Mouse (Mus musculus): Measurements from ENCODE around the gene Noxo1.

Gene Noxo1

DNA sequence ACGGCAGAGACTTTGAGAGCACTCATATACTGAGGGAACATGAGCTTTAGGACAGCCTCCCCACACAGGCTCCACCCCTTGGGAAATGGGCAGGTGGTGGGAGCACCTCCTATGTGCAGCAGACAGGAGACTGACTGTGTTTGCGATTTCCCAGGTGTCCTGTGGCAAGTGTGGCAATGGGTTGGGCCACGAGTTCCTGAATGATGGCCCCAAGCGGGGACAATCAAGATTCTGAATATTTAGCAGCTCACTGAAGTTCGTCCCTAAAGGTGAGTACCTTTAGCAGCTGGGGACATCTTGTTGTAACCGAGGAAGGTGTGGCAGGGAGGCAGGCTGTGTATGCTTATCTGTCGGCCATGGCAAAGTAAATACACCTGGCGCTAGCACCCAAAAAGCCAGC is 43.9 kb downstream of the Noxo1 start:
- no peak for DNase-seq (ENCODE audit: low read depth, low spot score)

DNA sequence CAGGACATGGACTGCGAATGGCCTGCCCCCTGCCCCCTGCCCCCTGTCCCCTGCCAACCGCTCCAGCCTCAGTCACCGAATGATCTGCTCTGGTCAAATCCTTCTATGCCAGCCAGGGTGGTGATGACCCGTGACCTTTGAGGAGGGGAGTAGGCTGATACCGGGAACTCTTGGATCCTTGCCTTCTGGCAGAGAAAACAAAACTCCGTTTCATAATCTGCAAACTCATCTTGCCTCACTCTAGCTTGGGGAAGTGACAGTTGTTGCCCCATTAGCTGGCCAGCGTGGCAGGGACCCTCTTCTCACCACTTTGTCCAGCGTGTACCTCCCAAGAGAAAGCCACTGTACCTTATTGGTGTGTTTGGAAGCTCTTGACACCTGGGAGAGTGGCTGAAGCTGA is 46.3 kb downstream of the Noxo1 start:
- DNase-seq (ENCODE audit: low read depth, low spot score), result no peak

DNA sequence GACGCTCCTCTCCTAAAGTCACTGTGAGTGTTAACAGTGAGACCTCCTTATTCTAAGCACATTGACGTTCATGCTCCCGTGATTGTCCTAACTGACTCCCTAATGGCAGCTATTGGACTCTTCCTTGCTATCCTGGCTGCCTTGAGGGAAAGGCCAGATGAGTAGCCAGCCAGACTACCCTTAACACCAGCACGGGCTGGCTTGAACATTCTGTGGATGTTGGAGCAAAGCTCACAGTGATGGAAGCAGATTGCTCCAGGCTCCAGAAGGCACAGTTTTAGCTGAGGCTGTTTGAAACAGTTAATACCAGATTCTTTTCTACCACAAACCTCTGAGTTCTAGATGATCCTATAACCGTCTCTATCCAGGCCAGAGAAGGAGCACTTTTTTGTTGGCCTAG is 47.9 kb downstream of the Noxo1 start:
- DNase-seq (ENCODE audit: low read depth, low spot score), result no peak

DNA sequence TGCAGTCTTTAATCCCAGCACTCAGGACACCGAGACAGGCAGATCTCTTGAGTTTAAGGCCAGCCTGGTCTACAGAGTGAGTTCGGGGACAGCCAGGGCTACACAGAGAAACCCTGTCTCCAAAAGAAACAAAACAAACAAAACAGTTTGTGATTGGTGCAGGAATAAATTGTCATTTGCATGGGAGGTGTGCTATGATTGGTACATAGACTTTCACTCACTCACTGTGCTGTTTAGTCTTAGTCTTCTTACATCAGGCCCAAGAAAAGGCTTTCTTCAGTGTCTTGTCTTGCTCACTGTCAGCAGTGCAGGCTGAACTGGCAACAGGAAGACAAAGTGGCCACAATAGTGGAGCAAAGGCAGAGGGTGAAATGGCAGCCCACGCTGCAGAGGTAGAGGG is 48.3 kb downstream of the Noxo1 start:
- DNase-seq (ENCODE audit: low read depth, low spot score), result no peak

DNA sequence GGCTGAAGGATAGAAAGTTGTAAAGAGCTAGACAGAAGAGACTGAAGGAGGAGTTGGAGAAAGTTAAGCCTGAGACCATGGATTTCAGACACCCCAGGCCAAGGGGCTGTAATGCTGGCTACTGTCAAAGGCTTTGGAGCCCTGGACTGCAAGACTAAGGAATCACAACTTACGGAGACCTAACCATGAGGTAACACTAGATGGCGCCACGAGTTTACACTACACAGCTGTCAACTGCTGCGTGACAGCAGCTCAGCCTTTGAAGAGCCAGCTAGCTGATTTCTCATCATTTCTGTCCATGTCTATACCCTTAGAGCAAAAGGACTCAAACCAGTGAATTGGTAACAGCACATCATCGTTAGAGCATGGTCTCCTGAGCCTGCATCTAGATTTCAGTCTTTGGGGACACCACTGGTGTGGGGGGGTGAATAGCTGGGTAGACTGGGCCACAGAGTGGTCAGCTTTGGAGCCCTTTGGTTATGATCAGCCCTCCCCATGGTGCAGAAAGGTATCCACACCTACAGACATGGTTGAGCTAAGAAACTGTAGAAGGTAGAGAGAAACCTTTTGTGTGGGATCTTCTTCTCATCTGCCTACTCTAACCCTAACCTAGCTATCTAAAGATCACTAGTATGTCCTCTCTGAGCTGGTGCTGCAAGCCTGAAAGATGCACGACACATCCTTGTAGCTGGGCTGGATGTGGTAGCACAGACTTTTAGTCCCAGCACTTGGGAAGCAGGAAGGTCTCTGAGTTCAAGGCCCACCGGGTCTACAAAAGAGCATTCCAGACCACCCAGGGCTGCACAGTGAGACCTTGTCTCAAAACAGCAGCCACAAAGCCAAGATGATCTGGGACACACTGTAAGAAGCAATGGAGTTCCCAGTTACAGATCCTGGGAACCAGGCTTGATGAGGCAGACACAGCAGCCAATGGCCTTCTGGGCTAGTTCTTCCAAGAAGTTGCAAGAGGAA is 49.8 kb downstream of the Noxo1 start:
- DNase-seq (ENCODE audit: low read depth, low spot score), result peak; percentile 93

DNA sequence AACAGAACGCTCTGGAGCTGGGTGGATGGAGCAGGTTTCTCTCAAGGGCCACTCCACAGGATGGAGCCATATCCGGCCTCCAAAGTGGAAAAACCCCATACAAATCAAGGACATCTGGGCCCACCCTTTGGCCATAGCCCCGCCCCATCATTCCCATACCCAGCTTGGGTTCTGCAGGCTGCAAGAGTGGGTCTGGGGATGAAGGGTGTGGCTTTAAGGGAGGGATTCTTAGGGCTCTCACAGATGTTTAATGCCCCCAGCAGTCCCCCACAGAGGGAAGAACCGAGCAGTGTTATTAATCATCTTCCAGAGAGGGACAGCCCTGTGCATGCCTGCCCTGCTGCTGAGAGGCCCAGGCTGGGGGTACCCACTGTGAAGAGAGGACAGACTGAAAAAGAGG is 51.0 kb downstream of the Noxo1 start:
- DNase-seq (ENCODE audit: low read depth, low spot score), result no peak
